Mouse (Mus musculus) stomach, postnatal 0 days (tissue): Measurements from ENCODE around the gene Bik.

Source experiments
- CTCF ChIP-seq: IDR thresholded peaks from 2 replicates; pipeline ENCODE4 v1.5.1; 2016; ENCODE audit warnings: antibody characterized with exemption, low read depth, mild to moderate bottlenecking, moderate library complexity
- EP300 ChIP-seq: optimal IDR thresholded peaks from 2 replicates; pipeline ENCODE3; 2016; ENCODE audit warnings: antibody characterized with exemption

DNA sequence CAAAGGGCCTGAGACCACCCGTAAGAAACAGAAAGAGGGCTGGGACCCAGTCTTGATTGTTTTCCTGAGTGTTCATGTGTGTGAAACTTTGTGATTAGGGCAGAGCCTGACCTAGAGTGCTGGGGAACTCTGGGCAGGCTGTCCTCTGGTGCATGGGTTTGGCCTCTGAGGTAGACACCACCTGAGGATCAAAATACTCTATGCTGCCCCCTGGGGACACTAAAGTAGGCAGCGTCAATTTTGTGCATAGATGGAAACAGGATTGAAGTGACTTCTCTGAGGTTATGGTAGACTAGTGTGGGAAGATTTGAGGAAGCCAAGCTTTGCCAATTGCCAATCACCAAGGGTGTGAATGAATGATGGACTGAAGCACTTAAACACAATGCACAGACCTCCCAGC is 44.0 kb downstream of the Bik start:
- no peak for TF ChIP-seq EP300
- peak; percentile 60 for TF ChIP-seq CTCF
